Mouse (Mus musculus): ENCODE measurements around the gene Ndufs2.

The Ndufs2 gene

DNA sequence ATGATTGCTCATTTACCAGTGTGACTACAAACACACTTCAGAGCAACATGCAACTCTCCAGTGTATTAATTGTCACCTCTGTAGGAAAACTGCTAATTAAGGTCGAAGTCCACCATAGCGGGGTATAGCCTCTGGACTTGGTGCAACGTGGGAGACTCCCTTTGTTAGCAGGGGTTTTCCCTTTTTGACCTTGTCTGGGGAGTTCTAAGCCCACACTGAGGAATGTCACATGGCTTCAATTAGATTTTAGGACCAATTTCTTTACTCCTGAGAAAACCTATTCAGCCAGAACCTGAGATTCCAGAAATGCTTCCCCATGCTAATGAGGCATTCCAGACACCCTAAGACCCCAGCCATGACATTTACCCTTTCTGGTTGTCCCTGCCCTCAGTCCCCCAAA is 21.0 kb downstream of the Ndufs2 start:
- no peak for DNase-seq (ENCODE audit: low spot score)

DNA sequence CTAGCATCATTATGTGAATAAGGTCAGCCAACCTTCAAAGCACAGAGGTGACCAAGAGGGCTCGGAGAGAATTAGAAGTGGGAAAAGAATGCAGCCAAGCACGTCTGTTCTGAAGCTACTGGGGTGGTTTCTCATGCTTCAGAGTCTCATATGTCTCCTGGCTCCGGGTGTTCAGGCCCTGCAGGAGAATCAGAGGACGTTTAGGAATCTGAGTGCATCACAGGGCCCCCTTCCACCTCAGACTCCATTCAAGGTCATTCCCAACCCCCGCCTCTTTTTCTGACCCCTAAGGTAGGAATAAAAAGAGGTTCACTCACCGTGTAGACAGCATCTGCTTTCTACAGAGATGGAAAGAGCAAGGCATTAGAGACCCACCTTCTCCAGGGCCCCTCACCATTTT is 21.4 kb downstream of the Ndufs2 start:
- DNase-seq (ENCODE audit: low spot score) = no peak

DNA sequence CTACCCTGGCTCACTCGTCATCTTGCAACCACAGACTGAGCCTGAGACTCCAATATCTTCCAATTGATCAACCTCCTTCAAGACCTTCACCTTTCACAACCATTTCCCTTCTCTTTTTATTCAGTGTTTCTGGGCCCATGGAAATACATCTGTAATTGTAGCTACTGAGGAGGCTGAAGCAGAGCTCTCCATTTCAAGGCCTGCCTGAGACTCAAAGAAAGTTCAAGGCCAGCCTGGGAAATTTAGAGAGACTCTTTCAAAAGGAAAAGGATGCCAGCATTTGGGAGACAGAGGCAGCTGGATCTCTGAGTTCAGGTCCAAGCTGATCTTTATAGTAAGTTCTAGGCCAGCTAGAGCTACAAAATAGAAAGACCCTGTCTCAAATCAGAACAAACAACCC is 23.3 kb downstream of the Ndufs2 start:
- DNase-seq (ENCODE audit: low spot score) = no peak

- DNase-seq (ENCODE audit: low spot score) = no peak
Observed at GRCm38 (mm10) chr1:171226780-171227179, 24.4 kb downstream of the Ndufs2 start.

GRCm38 (mm10) chr1:171224857-171225256 is 26.3 kb downstream of the Ndufs2 start, which contains the start of gene Apoa2:
TSS of gene Apoa2 (plus strand) at chr1:171225054.
- no peak for DNase-seq (ENCODE audit: low spot score)

- DNase-seq (ENCODE audit: low spot score) = no peak
Observed at GRCm38 (mm10) chr1:171223796-171224195, 27.4 kb downstream of the Ndufs2 start.

GRCm38 (mm10) chr1:171223168-171223567 is 28.0 kb downstream of the Ndufs2 start:
- no peak for DNase-seq (ENCODE audit: low spot score)

DNA sequence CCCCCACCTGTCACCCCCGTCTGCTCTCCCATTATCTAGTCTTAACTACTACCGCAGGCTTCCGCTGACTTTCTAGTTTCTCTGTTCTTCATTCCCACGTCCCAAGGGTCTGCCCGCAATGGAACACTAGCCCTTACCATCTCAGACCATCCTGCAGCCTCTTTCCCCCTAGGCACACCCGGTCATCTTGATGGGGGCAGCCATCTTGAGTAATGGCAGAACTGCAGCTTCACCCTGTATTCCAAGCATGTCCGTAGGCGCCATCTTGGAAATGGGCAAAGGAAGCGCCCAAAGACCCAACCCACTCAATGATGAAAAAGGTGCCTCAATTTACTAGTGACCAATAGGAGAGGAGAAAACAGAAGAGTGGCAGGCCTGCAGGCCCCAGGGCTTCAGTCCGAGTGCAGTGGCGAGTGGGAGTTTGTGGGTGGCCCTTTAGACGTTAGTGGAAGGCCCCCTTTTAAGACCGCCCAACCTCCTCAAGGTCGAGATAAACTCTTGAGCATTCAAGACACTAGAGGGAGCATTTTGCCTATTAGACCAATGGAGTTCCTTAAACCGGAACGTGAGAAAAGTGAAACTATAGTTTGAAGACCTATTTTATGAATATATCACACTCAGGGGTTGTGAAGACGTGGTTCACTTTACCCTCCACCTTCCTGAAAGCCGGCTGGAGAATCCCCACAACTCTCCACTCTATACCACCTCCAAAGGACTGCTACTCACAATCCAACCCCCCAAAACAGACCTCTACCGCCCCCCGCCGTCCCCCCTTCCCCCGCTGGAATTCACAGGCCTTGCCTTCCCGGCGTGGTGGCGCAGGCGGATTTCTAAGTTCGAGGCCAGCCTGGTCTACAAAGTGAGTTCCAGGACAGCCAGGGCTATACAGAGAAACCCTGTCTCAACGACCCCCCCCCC is 28.7 kb downstream of the Ndufs2 start, which contains the start of gene Tomm40l:
Gene Tomm40l, minus strand, starts transcription at position 277 of the 918 bp plus-strand sequence.
- DNase-seq (ENCODE audit: low spot score) = peak; percentile 97

- no peak for DNase-seq (ENCODE audit: low spot score)
Observed at GRCm38 (mm10) chr1:171221281-171222193, 29.7 kb downstream of the Ndufs2 start.

DNA sequence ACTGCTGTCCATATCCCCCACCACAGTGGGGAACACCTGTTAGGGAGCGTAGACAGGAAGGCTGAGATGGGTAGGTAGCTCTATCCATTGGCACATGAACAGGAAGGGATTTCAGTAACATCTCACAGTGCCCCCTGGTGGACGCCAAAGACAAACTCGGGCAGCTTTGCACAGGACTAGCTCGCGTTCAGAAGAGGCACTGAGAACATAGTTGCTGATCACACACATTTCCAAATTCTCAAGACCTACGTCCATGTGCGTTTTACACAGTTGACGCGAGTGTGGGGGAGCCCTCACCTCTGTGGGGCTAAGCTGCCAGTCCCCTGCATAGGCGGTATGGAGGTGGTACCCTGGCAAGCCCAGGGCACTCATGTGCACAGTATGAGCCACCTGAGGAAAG is 30.3 kb downstream of the Ndufs2 start:
- peak; percentile 77 for DNase-seq (ENCODE audit: low spot score)

DNA sequence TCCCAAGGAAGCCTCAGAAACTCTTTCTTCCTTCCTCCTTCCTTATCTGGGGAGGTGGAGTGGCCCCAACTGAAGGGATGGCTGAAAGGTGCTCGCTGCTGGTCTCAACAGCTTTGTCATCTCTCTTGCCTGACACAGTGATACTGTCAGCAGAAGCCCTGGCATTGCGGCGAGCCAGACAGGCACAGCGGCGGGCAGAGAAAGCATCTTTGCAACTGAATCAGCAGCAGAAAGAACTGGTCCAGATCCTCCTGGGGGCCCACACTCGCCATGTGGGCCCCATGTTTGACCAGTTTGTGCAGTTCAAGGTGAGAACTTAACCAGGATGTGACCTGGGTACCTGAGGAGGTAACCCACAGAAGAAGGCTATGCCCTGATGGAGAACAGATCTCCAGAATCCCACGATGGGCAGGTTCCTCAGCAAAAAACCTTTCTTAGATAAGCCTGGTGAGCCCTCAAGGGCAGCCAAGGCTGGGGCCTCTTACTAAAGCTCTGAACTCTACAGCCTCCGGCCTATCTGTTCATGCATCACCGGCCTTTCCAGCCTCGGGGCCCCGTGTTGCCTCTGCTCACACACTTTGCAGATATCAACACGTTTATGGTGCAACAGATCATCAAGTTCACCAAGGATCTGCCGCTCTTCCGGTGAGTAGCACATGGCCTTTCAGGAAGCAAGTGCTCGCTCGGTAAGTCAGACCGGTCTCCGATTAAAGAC is 34.8 kb downstream of the Ndufs2 start:
- no peak for DNase-seq (ENCODE audit: low spot score)

GRCm38 (mm10) chr1:171213801-171214496 is 37.2 kb downstream of the Ndufs2 start, which contains the start of gene Nr1i3:
TSS of gene Nr1i3 (plus strand) at chr1:171213970.
- DNase-seq (ENCODE audit: low spot score) = no peak

- no peak for DNase-seq (ENCODE audit: low spot score)
Observed at GRCm38 (mm10) chr1:171212854-171213253, 38.3 kb downstream of the Ndufs2 start.

- no peak for DNase-seq (ENCODE audit: low spot score)
Observed at GRCm38 (mm10) chr1:171209409-171209808, 41.8 kb downstream of the Ndufs2 start.

DNA sequence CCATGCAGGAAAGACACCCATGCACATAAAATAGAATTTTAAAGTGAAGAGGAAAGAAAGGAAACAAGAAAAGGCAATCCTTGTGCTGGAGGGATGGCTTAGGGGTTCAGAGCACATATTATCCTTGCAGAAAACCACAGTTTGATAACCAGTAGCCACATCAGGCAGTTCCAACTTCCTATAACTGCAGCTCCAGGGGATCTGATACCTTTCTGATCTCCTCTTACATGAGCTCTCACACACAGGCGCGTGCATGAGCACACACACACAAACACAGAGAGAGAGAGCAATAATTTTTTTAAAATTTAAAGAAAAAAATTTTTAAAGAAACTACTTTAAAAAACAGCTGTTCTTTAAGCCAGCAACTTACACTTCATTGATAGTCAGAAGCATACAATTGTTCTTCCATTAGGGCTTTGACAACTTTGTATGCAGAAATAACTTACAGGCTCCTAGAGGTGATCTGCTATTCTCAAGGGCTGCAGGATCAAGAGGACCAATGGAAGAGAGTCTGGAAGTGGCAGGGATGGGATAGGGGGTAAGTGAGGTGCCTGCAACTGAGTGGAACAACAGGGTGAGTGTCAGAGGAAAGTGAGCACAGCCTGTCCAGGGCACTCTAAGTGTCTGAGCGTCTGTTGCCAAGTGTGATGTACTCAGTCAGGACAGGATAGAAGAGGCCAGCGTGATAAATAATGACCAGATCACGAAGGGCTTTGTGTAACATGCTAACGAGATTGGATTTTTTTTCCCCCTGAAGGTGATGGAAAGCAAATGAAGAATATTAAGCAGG is 45.3 kb downstream of the Ndufs2 start:
- DNase-seq (ENCODE audit: low spot score) = no peak

GRCm38 (mm10) chr1:171204249-171204644 is 46.9 kb downstream of the Ndufs2 start:
- DNase-seq (ENCODE audit: low spot score) = no peak

DNA sequence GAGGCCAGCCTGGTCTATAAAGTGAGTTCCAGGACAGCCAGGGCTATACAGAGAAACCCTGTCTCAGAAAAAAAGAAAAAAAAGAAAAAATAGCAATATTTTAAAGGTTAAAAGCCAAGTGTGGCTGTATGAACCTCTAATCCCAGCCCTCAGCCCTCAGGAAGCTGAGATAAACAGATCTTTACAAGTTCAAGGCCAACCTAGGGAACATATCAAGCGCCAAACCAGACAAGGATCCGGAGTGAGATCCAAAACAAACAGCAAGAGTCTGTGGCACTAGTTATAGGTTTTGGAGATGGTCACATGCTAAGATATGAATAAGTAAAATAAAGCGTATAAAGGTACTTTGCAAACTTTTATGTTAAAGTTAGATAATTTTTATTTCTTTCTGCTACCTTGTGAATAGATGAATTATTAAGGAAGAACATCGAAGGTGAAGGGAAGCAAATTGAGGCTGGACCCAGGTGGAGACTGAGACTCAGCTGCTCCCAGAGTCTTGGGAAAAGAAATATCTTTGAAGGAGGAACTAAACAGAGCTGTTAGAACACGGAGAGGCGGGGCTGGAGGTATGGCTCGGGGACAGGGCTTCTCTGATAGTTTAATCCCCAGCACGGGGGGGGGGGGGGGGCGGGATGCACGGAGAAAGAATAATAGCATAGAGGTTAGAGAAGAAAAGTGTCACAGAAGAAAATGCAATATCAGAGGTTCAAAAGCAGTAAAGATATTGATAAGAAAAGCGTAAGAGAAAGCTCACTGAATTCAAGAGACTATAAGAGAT is 47.5 kb downstream of the Ndufs2 start:
- DNase-seq (ENCODE audit: low spot score) = no peak

GRCm38 (mm10) chr1:171200769-171201168 is 50.4 kb downstream of the Ndufs2 start:
- no peak for DNase-seq (ENCODE audit: low spot score)

- no peak for DNase-seq (ENCODE audit: low spot score)
Observed at GRCm38 (mm10) chr1:171199532-171199931, 51.7 kb downstream of the Ndufs2 start.

Measured in T-cell, adult 2 months (primary cell).